Mouse (Mus musculus) CH12.LX (cell line): Measurements from ENCODE around the gene Cdh10.

Experiments used
- CTCF ChIP-seq, 2 experiments: IDR thresholded peaks in 1 of 2; conservative IDR thresholded peaks in 1 of 2; 2 replicates each; pipeline ENCODE4 v1.5.1; 2011 to 2012; ENCODE audit warnings: low read depth in 2 of 2, low read length in 2 of 2, improper control_type of control experiment in 1 of 2, inconsistent platforms in 1 of 2, mild to moderate bottlenecking in 1 of 2, moderate library complexity in 1 of 2
- GABPA ChIP-seq: IDR thresholded peaks from 2 replicates; pipeline ENCODE4 v1.6.1; 2012; ENCODE audit warnings: low read depth, low read length, improper control_type of control experiment, inconsistent platforms; ENCODE audit not compliant: insufficient replicate concordance
- KAT2A ChIP-seq: IDR thresholded peaks from 2 replicates; pipeline ENCODE4 v1.6.1; 2012; ENCODE audit warnings: low read length, improper control_type of control experiment, inconsistent platforms; ENCODE audit not compliant: insufficient replicate concordance
- MXI1 ChIP-seq: IDR thresholded peaks from 2 replicates; pipeline ENCODE4 v1.6.1; 2011; ENCODE audit warnings: mild to moderate bottlenecking, low read depth, low read length, improper control_type of control experiment
- MYC ChIP-seq: IDR thresholded peaks from 2 replicates; pipeline ENCODE4 v1.6.1; 2011; ENCODE audit warnings: low read depth, mild to moderate bottlenecking, improper control_type of control experiment, low read length
- PAX5 ChIP-seq: IDR thresholded peaks from 2 replicates; pipeline ENCODE4 v1.6.1; 2012; ENCODE audit warnings: low read length, inconsistent platforms, mixed read lengths
- POLR2A ChIP-seq: IDR thresholded peaks from 2 replicates; pipeline ENCODE4 v1.6.1; 2011; ENCODE audit warnings: low read depth, mild to moderate bottlenecking, improper control_type of control experiment, low read length
- SIN3A ChIP-seq: IDR thresholded peaks from 2 replicates; pipeline ENCODE4 v1.6.1; 2012; ENCODE audit warnings: low read length, improper control_type of control experiment, inconsistent platforms
- USF2 ChIP-seq: conservative IDR thresholded peaks from 2 replicates; pipeline ENCODE4 v1.6.1; 2011; ENCODE audit warnings: low read depth, low read length, improper control_type of control experiment
- ZNF384 ChIP-seq: IDR thresholded peaks from 2 replicates; pipeline ENCODE4 v1.6.1; 2012; ENCODE audit warnings: low read depth, low read length, improper control_type of control experiment, inconsistent platforms

GRCm38 (mm10) chr15:18926964-18927363 lies 108.2 kb downstream of the Cdh10 start:
- no peak for TF ChIP-seq USF2
- TF ChIP-seq CTCF (conservative IDR thresholded peaks at IDR 0.05 in 1 of 2, IDR thresholded peaks at IDR 0.05 in 1 of 2; ENCODE audit: low read depth in 2 of 2, low read length in 2 of 2): no peak
- no peak for TF ChIP-seq ZNF384
- no peak for TF ChIP-seq MYC
- TF ChIP-seq KAT2A: no peak
- no peak for TF ChIP-seq SIN3A
- no peak for TF ChIP-seq PAX5
- no peak for TF ChIP-seq POLR2A
- TF ChIP-seq GABPA: no peak
- TF ChIP-seq MXI1: no peak
